Mouse (Mus musculus) intestine, embryonic 14.5 days (tissue): Measurements from ENCODE around the gene Milr1. TPM values are rescaled to one million over a fixed set of nuclear protein-coding genes. Genes with fewer than 3 reads are reported as not detected.
A peak's percentile ranks its signal among the peaks of the same experiment; 100 is the strongest.
"Not testable (repeated sequence)": the region's sequence is repeated elsewhere in the genome, so short reads cannot be mapped to it uniquely, and the experiment has no call there.

Experiments used
- ATAC-seq: fragments of 200-750 bp; cut with Nextera tagmentation; replicated peaks from 2 replicates; pipeline ENCODE4 v1.8.0; 2017; ENCODE audit warnings: low read depth, moderate number of reproducible peaks, moderate TSS enrichment, moderate library complexity; ENCODE audit not compliant: low FRiP score, low TSS enrichment
- DNase-seq: peaks from one replicate; pipeline ENCODE4 v3.0.0-alpha.2; 2018; ENCODE audit warnings: low spot score
- H3K27ac ChIP-seq: fragments of 300-500 bp; sonication (generic); 2 replicates; pipeline ENCODE4 v1.5.1; 2014; ENCODE audit warnings: low read depth, mild to moderate bottlenecking, control low read depth
- H3K27me3 ChIP-seq: fragments of 300-500 bp; sonication (generic); replicated peaks from 2 replicates; pipeline ENCODE4 v1.6.1; 2014; ENCODE audit warnings: low read length, control low read depth; ENCODE audit not compliant: control insufficient read depth, insufficient read depth
- H3K36me3 ChIP-seq: fragments of 300-500 bp; sonication (generic); 2 replicates; pipeline ENCODE4 v1.6.1; 2014; ENCODE audit warnings: low read length, control low read depth; ENCODE audit not compliant: control insufficient read depth, insufficient read depth
- H3K4me1 ChIP-seq: fragments of 300-500 bp; sonication (generic); replicated peaks from 2 replicates; pipeline ENCODE4 v1.6.1; 2014; ENCODE audit warnings: low read length, control low read depth, mixed read lengths; ENCODE audit not compliant: control insufficient read depth, insufficient read depth
- H3K4me2 ChIP-seq: fragments of 300-500 bp; sonication (generic); 2 replicates; pipeline ENCODE4 v1.6.1; 2014; ENCODE audit warnings: low read length
- H3K4me3 ChIP-seq: fragments of 300-500 bp; sonication (generic); 2 replicates; pipeline ENCODE4 v1.5.1; 2014; ENCODE audit warnings: low read depth, low read length, control low read depth, mixed read lengths
- H3K9ac ChIP-seq: fragments of 300-500 bp; sonication (generic); 2 replicates; pipeline ENCODE4 v1.6.1; 2014; ENCODE audit warnings: mild to moderate bottlenecking, low read length
- H3K9me3 ChIP-seq: fragments of 300-500 bp; sonication (generic); 2 replicates; pipeline ENCODE4 v1.6.1; 2016; ENCODE audit warnings: low read length, control low read depth; ENCODE audit not compliant: control insufficient read depth
- WGBS: fragments of 180-500 bp; shearing (Covaris S2); extraction: QIAGEN DNeasy Blood & Tissue Kit; methylation state at CpG from one replicate; pipeline ENCODE4 v1.1.7; 2014; 5-methylcytosine and 5-hydroxymethylcytosine counted together
- polyA plus RNA-seq: library from polyadenylated mRNA; unstranded; fragments of >200 nt; fragmentation: Nextera tagmentation; extraction: Ambion mirVana; gene quantifications from 2 replicates; pipeline ENCODE4 v1.2.1, GENCODE M21; 2014

Gene Milr1
- polyA plus RNA-seq, 1 experiment from 2014 or later: 1.6 TPM

DNA sequence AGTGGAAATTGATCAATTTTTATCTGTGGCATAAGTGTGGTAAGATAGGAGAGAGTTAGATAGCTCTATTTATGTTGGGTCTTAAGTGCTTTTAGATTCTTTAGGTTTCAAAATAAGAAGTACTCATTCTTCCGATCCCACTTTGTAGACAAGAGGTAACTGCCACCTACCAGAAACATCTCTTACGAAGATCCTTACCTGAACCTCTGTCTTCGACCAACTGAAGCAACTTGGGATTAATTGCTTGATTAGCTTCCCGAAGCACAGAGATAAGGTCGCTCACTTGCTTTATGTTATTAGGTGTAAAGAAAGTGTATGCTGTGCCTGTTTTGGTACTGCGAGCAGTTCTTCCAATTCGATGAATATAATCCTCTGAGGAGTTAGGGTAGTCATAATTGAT is 31.2 kb downstream of the Milr1 start:
- not testable (repeated sequence) for H3K27ac ChIP-seq, H3K4me2 ChIP-seq, H3K9me3 ChIP-seq, H3K4me3 ChIP-seq, H3K27me3 ChIP-seq, DNase-seq, H3K9ac ChIP-seq, ATAC-seq
- WGBS: 84% methylated on average over 7 of the region's 7 CpGs
- H3K4me1 ChIP-seq: peaks cover 24% of the 10 kb centered on the region
- peaks cover 73% of the 10 kb centered on the region for H3K36me3 ChIP-seq

DNA sequence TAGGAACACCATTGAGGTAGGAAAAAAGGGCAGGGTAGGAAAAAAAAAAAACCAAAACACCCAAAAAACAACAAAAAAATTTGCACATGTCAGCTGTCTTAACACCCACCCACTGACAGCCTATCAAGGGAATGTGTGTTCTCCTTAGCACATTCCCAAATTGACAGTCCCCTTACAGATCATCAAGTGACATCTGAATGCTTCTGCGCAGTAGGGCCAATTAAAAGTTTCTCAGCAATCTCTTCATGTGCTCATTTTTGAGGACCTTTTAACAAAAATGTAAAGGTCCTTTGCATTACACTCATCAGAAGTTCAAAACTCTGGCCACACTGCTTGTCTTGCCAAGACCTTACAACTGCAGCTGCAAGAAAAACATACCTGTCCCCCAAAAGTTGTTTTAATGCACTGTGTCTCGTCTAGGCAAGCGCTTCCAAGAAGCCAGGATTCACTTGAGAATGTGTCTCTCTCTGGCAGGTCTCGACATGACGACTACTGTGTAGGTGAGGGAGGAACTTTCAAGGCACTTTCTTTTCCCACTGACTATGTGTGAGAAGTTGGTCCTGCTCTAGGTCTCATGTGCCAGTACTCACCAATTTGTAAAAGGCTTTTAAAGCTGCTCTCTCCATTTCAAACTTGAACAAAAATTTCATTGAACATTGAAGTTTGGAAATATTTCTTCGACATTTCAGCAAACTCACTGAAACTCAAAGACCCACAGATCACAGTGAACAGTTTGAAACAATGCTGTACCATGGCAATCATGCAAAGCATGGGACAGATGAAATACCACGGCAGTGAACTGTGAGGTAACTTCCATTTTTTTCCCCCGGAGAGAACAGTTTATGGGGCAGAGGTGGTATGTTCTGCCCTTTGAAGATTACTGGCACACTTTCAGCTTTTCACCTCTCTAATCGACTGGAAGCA is 32.1 kb downstream of the Milr1 start:
- H3K36me3 ChIP-seq: peaks cover 74% of the 10 kb centered on the region
- no peak overlapping the region for H3K4me2 ChIP-seq
- H3K9me3 ChIP-seq: no peaks in the 10 kb centered on the region
- ATAC-seq (no peak), DNase-seq (no peak)
- H3K27ac ChIP-seq: no peak overlapping the region
- H3K9ac ChIP-seq: no peak overlapping the region
- peaks cover 15% of the 10 kb centered on the region for H3K4me1 ChIP-seq
- 84% methylated on average over 9 of the region's 9 CpGs for WGBS
- no peaks in the 10 kb centered on the region for H3K27me3 ChIP-seq
- no peak overlapping the region for H3K4me3 ChIP-seq

DNA sequence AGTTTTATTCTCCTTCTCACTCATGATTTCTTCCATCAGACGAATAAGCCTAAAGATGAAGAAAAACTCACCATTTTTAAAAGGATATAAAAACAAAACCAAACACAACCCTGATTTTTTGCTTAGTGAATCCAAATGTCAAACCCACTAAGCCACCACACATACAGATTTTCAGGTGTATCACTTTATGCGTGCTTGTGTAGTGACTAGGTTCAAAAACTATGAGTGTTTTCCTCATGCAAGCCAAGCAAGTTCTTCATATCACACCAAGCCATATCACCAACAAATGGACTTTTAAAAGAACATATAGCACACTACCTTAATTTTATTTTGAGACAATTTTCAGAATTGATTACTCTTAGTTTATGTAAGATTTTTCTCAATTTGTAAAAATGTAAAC is 33.5 kb downstream of the Milr1 start:
- no peak for ATAC-seq
- H3K9me3 ChIP-seq: no peaks in the 10 kb centered on the region
- H3K4me3 ChIP-seq: no peak overlapping the region
- H3K4me2 ChIP-seq: no peak overlapping the region
- H3K4me1 ChIP-seq: peaks cover 14% of the 10 kb centered on the region
- H3K27ac ChIP-seq: no peak overlapping the region
- H3K9ac ChIP-seq: no peak overlapping the region
- H3K27me3 ChIP-seq: no peaks in the 10 kb centered on the region
- H3K36me3 ChIP-seq: peaks cover 74% of the 10 kb centered on the region
- DNase-seq: no peak
- WGBS: 93% methylated on average over 2 of the region's 2 CpGs

DNA sequence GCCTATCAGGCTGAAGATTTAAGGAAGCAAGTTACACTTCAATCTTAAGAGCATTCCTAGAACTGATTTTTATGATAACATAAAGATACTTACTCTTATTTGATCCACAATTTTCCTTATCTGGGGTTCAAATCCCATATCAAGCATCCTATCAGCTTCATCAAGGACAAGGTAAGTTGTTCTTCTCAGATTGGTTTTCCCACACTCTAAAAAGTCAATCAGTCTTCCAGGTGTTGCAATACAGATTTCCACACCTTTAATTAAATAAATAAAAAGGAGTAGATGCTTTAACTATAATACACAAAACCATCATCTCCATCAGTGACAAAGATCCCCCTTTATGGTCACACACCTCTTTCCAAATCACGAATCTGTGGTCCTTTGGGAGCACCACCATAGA is 34.0 kb downstream of the Milr1 start:
- DNase-seq (no peak), ATAC-seq (no peak)
- no peaks in the 10 kb centered on the region for H3K27me3 ChIP-seq
- no peak overlapping the region for H3K9ac ChIP-seq
- WGBS: 75% methylated on average over 1 of the region's 1 CpGs
- no peak overlapping the region for H3K27ac ChIP-seq
- H3K36me3 ChIP-seq: peaks cover 72% of the 10 kb centered on the region
- no peak overlapping the region; the same call in 1 of the 2 replicates for H3K4me3 ChIP-seq
- H3K9me3 ChIP-seq: no peaks in the 10 kb centered on the region
- H3K4me2 ChIP-seq: no peak overlapping the region
- peaks cover 17% of the 10 kb centered on the region for H3K4me1 ChIP-seq

DNA sequence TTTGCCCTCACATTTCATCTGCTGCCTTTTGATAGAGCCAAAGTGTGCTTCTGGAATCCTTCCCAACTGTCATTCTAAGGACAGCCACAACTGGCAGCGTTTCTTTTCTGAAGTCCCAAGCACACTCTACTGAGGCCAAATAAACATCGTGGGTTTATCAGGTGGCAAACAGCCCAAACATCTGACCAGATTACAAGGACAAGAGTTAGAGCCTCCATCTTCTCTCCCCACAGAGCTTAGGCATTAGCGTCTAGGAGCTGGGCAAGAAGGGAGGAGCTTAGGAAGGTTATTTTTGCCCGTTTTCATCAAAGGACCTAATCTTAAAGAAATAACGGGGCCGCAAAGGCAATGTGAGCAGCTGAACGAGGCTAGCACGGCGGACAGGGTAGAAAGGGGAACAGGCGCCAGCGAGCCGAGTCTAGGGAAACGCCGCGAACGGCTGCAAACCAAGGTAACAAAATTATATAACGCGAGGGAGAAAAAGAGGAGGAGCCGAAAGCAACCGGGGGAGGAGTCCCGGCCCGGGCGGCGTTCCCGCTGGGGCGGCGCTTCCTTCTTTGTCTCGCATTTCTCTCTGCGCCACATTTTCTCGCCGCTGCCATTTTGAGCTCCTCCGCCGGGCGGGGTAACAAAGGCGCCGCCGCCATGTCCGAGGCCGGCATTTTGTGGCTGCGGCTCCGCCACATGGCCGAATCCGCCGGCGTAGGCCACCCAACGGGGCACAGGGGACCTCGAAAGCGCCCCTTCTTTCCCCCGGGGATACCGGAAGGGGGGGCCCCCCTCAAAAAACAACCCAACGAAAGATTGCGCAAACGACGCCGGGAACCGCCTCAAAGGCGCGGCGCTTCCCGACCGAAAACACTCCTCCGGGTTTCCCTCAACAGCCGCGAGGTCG is 36.4 kb downstream of the Milr1 start:
- Histone ChIP-seq H3K4me3 (peak overlapping the region; percentile 100), H3K4me1 (peaks cover 23% of the 10 kb centered on the region), H3K27ac (peak overlapping the region; percentile 97), H3K9ac (peak overlapping the region; percentile 100), H3K4me2 (peak overlapping the region; percentile 79), H3K27me3 (no peaks in the 10 kb centered on the region), H3K9me3 (no peaks in the 10 kb centered on the region), H3K36me3 (peaks cover 50% of the 10 kb centered on the region)
- WGBS: under 1% methylated on average over 63 of the region's 65 CpGs
- ATAC-seq: peak; percentile 20; the same call in 1 of the 2 replicates
- peak; percentile 93 for DNase-seq

DNA sequence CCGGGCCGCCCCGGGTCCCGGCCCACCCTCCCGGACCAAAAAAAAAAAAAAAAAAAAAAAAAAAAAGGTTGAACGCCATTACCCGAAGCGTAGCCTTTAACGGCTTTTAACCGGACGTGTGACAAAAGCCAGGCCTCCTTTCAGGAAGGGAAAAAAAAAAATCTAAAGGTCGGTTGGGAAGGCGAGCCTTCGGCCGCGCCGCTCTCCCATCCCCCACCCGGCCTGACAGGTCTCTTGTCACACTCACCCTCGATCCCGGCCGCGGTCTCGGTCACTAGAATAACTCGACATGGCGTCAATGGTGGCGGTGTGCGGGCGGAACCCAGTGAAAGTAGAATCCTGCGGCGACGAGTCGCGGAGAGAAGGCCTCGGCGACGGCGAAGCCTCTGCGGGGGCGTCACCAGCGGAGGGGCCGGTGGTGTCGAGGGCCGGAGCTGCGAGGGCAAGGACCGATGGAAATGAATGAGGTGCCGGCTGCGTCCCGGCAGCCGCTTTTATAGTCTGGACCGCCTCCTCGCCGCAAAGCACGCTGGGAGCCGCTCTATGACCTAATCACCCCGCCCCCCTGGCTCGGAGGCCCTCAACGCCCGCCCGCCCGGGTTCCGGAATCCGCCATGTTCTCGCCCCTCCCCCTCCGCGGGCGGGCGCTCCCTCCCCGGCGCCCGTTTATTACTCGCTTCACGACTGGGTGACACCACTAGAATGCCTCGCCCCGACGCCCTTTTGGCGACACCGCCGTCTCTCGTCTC is 37.2 kb downstream of the Milr1 start:
- Histone ChIP-seq H3K27ac (peak overlapping the region; percentile 97), H3K9ac (peak overlapping the region; percentile 100), H3K36me3 (peaks cover 48% of the 10 kb centered on the region), H3K27me3 (no peaks in the 10 kb centered on the region), H3K4me3 (peak overlapping the region; percentile 100), H3K4me1 (peaks cover 23% of the 10 kb centered on the region), H3K9me3 (no peaks in the 10 kb centered on the region), H3K4me2 (peak overlapping the region; percentile 28)
- ATAC-seq: peak; percentile 79
- WGBS: 1% methylated on average over 74 of the region's 79 CpGs
- no peak for DNase-seq

DNA sequence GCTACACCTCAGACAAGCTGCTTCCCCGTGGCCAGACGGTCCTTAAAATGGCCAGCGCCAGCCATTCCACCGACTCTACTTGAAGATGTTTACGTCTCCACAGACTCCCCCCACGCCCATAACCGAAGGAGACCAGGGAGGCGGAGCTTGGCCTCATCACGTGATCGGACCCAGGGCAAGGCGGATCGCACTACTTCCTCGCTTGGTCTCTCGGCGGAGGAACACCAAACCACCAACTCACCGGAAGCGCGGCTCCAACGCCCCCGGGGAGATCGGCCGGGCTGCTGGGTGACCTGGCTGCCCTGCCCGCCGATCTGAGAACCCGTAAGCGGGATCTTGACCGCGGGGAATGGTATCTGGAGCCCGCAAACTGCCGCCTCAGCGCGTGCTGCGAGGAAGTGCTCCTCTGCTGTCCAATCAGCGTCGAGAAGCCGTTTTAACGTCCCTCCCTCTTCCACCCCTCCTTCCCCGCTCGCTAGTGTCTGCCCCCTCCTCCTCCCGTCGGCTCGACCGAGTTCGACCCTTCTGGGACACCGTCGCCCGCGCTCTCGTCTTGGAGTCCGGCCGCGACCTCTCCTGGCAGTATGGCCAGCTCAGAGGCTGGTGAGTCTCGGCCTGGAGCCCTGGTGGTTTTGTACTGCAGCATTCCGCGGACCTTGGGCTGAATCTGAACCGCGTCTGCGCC is 37.9 kb downstream of the Milr1 start, which contains the start of the genes Ddx5 and Cep95:
TSS of gene Ddx5 (minus strand) at position 411 of the 685 bp plus-strand sequence.
TSS of gene Cep95 (plus strand) at position 478 of the 685 bp plus-strand sequence.
- Histone ChIP-seq H3K9me3 (no peaks in the 10 kb centered on the region), H3K4me3 (peak within 1 kb of the TSS; percentile 100), H3K27ac (peak within 1 kb of the TSS; percentile 97), H3K36me3 (peaks cover 48% of the 10 kb centered on the region), H3K9ac (peak within 1 kb of the TSS; percentile 100), H3K4me2 (peak within 1 kb of the TSS; percentile 61), H3K4me1 (peaks cover 23% of the 10 kb centered on the region), H3K27me3 (no peaks in the 10 kb centered on the region)
- ATAC-seq (peak; percentile 91), DNase-seq (peak; percentile 99)
- WGBS: under 1% methylated on average over 51 of the region's 58 CpGs
